Mouse (Mus musculus) cerebellum, adult 9-11 months (tissue): ENCODE measurements around the gene Terf2.

Source experiments
- DNase-seq: peaks from one replicate; pipeline ENCODE4 v3.0.0; 2022

Gene Terf2

GRCm38 (mm10) chr8:107096366-107097036 is at the start of gene Terf2:
Terf2 (minus strand) TSS chr8:107096547.
- DNase-seq, result peak; percentile 97

- DNase-seq, result peak; percentile 34
Observed at GRCm38 (mm10) chr8:107143501-107143900, 47.2 kb upstream of the Terf2 start.

DNA sequence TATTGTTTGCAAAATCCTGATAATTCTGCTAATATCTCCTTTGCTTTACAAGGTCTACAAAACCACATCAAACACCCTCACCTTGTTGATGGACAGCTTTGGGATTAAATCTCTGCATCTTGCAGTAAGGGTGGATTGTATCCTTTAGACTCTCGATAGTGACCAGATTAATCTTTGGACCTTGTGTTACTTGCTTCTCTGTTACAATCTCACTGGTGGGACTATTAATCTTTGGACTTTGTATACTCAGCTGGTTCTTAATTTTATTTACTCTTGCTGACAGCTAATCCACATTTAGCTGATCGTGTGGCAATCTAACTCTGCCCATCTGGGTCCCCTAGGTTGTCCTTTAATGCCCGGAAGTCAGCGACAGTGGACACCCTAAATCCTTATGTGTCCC is 46.2 kb upstream of the Terf2 start:
- DNase-seq, result no peak

- no peak for DNase-seq
Observed at GRCm38 (mm10) chr8:107139704-107140470, 43.5 kb upstream of the Terf2 start.

DNA sequence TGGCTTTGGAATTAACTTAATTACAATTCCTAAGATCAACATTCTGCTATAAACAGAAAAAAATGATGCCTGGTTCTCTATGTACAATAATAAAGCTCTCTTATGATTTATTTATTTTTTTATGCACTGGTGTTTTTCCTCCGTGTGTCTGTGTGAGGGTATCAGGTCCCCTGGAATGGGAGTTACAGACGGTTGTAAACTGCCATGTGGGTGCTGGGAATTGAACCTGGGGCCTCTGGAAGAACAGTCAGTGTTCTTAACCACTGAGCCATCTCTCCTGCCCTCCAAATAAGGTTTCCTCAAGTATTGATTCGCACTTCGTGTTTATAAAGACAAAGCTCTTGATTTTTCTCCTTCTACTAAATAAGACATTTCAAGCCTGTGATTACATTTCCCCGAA is 42.0 kb upstream of the Terf2 start:
- DNase-seq, result no peak

DNA sequence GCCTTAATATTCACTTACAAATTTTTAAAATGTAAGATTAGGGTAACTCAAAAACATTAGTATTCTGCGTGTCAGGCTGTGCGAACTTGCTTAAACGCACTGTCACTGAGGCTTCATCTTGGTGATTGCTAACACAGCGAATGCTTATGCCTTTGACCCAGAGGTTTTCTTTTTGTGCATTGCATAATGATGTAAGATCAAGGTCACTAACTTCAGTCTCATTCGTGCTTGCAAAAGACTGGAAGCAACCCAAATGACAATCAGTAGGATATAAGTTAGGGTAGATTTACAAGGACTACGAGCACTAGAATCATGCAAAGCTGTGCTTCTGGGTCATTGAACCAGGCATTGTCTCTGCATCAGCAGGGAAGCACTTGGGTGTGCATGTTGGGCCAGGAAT is 41.2 kb upstream of the Terf2 start:
- no peak for DNase-seq

GRCm38 (mm10) chr8:107136003-107136612 is 39.8 kb upstream of the Terf2 start:
- DNase-seq, result no peak

GRCm38 (mm10) chr8:107133881-107134280 is 37.5 kb upstream of the Terf2 start:
- DNase-seq, result no peak

- DNase-seq, result no peak
Observed at GRCm38 (mm10) chr8:107132581-107133491, 36.5 kb upstream of the Terf2 start.

DNA sequence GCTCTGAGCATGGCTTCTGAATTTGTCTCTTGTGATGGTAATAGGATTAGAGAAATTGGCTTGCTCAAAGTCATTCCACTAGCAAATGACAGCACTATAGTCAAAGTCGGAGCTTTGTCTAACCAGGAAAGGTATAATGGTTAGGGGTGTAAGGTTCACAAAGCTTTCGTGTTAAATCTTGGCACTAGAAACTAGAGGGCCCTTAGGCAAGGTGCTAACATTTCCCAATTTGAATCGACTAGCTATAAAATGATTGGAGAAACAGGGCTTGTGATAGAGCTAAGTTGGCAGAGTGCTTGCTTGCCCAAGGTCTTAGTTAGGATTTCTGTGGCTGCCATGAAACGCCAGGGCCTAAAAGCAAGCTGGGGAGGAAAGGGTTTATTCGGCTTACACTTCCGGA is 33.7 kb upstream of the Terf2 start:
- no peak for DNase-seq

DNA sequence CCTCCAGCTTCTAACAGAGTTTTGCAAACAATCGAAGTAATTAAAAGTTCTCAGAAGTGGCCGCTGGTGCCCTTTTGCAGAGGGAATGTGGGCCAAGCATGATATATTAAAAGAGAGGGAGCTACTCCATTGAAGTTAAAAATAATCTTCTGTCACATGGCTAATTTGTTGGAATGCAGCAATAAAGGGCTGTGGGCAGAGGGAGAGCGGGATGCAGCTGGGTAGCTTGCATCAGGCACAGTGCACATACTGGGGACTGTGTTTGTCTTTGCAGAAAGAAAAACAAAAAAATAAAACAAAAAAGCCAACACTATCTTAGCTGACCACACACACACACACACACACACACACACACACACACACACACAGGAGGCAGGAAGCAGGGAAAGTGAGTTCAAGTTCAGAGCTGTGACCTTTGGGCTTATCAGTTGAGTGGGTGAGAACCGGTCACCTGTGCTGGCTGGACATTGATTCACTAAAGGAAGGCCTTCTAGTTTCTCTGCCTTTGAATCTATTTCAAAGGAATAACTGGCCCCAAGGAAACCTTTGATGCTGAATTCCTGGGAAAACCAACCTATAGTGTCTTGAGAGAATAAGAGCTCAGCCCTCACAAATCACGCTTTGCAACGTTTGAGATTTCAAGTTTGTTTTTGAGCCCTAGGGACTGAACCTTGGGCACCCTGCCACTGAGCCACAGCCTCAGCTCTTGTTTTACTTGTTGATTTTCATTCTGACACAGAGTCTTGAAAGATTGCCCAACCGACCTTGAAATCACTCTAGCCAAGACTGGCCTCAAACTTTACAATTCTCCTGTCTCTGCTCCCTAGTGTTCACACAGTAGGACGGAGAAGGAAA is 33.1 kb upstream of the Terf2 start:
- DNase-seq, result no peak

DNA sequence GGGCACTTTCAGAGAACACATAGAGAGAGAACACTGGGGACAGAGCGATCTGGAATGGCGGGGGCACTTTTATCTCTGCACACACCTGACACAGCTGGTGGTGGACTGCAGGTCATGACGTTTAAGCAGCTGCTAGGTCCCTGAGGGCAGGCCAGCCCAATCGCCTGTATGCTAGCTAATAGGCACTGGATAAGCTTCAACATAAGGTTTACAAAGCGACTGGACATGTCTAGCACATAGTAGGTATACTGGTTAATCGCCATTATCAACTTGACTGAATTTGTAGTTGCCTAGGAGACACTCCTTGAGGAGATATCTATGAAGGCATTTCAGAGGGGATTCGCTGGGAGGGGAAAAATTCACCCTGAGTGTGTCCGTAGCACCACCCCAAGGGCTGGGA is 28.0 kb upstream of the Terf2 start:
- DNase-seq, result no peak

DNA sequence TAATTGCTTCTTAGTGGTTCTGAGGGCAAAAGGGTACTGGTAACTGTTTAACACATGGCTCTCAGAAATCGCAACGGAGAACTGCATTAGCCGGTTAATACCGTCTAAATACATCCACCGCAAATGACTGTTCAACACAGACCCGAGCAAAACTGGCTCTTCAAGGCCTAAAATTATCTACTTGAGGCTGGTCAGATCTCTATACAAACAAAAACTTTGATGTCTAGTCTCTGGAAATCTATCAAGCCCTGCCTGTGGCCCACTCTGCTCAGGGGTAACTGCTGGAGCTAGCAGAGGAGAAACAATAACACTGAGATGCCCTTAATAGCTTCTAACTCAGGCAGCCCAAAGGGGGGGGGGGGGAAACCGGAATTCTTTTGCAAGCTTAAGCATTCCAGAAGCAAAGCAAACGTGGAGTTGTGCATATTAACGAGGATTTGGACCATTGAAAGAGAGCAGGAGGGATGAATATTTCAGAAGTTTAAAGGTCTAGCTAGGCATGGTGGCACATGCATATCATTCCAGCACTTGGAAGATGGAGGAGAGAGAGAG is 26.8 kb upstream of the Terf2 start:
- no peak for DNase-seq

- no peak for DNase-seq
Observed at GRCm38 (mm10) chr8:107121681-107122291, 25.4 kb upstream of the Terf2 start.

- no peak for DNase-seq
Observed at GRCm38 (mm10) chr8:107120806-107121205, 24.5 kb upstream of the Terf2 start.

GRCm38 (mm10) chr8:107119412-107119811 is 23.1 kb upstream of the Terf2 start:
- DNase-seq, result peak; percentile 40

DNA sequence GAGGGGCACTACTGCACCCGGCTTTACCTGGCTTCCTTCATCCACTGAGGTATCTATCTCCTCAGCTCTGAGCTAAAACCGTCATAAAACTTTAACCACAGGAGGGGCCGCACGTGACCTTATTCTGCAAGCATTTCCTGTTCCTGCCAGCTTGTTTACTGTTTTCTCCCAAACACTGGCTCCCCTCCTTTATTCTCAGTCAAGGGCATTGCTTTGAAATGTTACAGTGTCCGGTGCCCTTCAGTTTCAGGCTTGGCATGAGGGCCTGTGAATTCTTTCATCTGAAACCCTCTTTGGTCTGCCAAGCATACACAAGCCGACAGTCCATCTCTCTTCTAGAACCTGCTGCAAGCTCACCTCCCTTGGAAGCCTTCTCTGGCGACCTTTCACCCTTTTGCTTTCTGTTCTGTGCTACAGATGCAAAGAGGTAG is 22.5 kb upstream of the Terf2 start:
- DNase-seq, result peak; percentile 25

DNA sequence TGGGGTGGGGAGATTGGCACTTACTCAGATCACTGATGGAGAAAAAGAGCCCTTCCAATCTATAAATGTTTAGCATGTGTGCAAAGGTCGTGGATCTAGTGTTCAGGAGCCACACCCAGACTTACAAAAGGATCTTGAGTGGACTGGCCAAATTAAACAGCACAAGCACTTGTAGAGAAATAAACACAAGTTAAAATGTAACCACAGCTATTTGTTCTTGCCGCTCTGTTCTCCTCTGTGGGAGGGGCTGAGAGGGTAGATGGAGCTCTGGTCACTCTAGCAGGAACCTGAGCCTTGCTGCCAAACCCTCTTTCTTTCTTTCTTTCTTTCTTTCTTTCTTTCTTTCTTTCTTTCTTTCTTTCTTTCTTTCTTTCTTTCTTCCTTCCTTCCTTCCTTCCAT is 20.7 kb upstream of the Terf2 start:
- no peak for DNase-seq

GRCm38 (mm10) chr8:107116023-107116422 is 19.7 kb upstream of the Terf2 start:
- peak; percentile 80 for DNase-seq

- no peak for DNase-seq
Observed at GRCm38 (mm10) chr8:107115008-107115320, 18.6 kb upstream of the Terf2 start.
